Mouse (Mus musculus) right cerebral cortex, postnatal 4 days (tissue): ENCODE measurements at regions not wholly inside any gene's neighbourhood (a gene's known extent, or its start where the extent isn't known, plus 50 kb on each side); places are given as distances from the start of the nearest gene placed in this dataset.

Experiments
- DNase-seq: peaks from one replicate; pipeline ENCODE4 v3.0.0-alpha.2; 2022

DNA sequence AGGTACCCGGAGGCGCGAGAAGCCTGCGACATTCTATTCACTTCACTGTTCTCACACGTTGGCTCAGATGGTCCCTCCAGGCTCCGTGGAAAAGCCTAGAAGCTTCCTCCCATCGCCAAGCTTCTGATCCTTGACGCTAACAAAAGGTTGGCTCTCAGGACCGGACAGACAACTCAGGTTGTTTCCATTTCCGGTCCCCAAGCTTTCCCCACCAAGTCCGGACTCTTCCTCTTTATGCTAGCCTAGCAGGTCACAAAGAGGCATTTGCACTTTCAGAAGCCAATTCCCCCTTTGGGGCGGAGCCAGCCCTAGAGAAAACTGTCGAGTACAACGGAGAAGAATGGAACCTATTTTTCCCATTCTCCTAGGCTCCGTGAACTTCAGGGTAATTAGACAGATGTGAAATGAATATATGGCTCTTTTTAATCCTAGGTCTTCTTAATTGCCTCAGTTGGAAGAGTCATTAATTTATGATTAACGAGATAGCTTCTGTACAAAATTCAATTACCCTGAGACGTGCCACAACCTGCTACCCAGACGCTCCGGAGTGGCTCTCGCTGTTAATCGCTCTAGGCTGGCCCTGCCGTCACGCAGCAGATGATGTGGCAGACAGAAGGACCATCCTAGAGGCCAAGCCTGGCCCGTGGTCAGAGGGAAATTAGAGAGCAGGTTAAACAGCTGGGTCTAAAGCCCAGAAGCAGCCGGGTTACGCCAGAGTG lies 207.6 kb downstream of the Xxylt1 start:
- DNase-seq, result peak; percentile 22

- no peak for DNase-seq
Measured at GRCm38 (mm10) chr16:30875235-30875829, 205.9 kb downstream of the Xxylt1 start.

GRCm38 (mm10) chr16:30878821-30879220 lies 202.4 kb downstream of the Xxylt1 start:
- no peak for DNase-seq

GRCm38 (mm10) chr16:30879878-30880277 lies 201.4 kb downstream of the Xxylt1 start:
- DNase-seq, result no peak

DNA sequence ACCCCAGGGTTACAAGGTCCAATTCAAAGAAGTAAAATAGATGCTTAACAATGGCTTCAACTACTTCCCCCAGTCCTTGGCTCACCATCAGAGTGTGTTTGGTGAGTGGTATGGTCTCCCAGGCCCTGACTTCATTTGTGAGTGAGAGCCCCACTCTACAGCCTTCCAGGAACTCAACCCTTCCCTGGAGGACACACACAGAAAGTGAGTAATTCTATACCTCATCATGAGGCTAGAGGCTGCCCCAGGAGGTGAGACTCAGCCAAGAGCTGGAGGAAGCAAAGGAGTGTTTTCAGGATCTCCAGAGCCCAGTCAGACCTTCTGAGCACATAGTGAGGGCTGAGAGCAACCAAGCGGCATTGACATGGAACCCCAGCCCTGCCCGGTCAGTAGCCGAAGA lies 200.6 kb downstream of the Xxylt1 start:
- DNase-seq, result no peak

GRCm38 (mm10) chr16:30881186-30881585 lies 200.0 kb downstream of the Xxylt1 start:
- no peak for DNase-seq

GRCm38 (mm10) chr16:30883490-30884188 lies 197.6 kb downstream of the Xxylt1 start:
- no peak for DNase-seq

GRCm38 (mm10) chr16:30884189-30884551 lies 197.1 kb downstream of the Xxylt1 start:
- DNase-seq, result no peak

DNA sequence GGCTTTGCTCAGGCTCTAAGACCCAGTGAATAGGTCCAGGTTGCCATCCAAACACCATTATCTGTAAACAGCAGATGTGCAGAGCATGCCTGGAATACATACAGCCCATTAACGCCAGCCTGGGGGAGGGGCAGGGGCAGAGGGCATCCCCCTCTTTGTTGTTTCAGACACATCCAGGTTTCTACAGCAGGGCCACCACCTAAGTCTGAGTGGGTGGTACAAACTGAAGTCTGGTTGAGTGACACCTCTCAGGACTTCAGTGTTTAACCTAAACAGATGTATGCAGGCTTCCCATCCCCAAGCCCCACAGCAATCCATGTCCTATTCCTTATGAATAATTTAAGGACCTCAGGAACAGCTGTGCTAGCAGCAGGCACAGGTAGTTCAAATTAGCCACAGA lies 194.2 kb downstream of the Xxylt1 start:
- no peak for DNase-seq

DNA sequence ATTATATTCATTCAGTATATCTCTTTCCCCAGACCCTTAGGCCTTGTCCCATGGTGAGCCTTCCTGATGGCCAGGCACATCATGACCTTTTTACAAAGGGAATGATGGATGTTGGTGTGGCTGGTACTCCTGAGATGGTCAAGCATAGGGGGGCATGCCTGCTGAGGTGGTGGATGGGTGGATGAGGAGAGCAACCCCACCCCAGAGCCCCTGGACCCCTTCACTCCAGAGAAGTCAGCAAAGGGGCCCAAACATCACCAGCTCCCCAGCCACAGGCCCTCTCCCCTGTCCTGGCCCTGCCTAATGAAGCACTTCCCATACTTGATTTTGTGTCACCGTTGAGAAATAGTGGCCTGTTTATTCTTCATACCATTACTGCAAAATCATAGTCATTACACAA lies 193.7 kb downstream of the Xxylt1 start:
- no peak for DNase-seq

- DNase-seq, result no peak
Measured at GRCm38 (mm10) chr16:30888556-30889323, 192.5 kb downstream of the Xxylt1 start.

- no peak for DNase-seq
Measured at GRCm38 (mm10) chr16:30892606-30893005, 188.6 kb downstream of the Xxylt1 start.

DNA sequence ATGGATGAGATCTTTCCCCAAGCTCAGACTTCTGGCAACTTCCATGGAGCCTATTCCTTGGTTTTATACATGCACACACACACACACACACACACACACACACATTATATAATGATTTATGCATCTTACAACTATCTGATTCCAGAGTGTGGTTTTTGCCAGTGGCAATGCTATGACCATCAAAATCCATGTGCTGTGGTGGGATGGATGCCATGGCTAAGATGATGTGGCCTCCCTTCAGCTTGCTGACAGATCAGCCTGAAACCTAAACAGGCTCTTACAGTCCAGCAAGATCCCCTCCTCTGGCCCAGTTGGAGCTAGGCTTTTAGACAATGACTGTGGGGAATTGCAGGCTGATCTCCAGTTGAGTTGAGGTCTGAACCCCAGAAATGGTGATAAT lies 187.1 kb downstream of the Xxylt1 start:
- no peak for DNase-seq

DNA sequence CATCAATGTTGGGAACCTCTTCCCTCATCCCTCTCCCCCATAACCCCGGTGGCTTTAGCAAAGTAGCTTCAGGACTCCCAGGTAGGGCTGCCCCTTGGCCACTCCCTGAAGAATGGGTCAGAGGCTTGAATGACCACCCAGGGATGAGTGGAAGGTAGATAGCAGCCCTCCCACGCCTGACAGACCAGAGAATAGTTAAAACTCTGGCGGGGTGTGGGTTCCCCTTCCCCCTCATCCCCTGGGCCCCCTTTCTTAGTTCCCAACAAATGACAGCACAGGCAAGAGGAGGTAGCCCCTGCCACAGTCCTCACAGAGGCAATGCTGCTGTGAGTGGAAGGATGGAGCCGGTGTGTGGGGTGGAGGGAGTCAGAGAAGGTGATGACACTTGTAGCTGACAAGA lies 186.2 kb downstream of the Xxylt1 start:
- no peak for DNase-seq

- no peak for DNase-seq
Measured at GRCm38 (mm10) chr16:30897371-30897770, 183.9 kb downstream of the Xxylt1 start.

DNA sequence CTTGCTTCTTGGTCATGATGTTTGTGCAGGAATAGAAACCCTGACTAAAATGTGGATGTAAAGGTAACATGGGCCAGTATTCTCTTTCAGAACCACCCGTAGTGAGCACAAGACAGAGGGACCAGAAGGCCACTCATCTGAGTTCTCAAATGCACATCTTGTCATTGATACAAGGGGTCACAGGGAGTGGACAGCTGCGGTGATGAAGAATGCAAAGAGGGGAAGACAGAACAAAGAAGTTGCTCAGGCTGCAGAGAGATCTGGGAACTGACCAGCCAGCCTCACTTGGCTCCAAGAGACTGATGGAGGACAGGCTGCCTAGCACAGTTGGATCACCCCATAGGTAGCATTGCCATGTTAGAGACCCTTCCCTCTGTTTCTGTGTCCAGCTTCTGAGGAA lies 181.1 kb downstream of the Xxylt1 start:
- DNase-seq, result no peak

DNA sequence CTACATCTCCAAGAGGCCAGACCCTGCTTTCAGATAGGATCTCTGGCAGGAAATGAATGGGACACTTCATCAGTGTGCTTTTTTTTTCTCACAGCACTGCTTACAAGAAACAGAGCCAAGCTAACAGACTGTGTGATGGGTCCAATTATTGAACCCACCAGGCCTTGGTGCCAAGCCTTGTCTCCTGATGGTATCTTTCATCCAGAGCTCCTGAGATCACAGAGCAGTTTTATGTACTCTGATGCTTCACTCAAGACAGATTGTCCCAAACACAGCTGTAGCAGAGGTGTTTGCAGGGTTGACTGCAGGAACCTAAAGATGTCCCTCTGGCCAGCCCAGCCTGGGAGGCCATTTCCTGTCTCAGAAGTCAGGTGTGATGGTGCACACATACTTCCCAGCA lies 179.9 kb downstream of the Xxylt1 start:
- no peak for DNase-seq
